Mouse (Mus musculus) cerebellum, postnatal 36 days (tissue): Measurements from ENCODE around the gene Zfp628.

Experiments used
- DNase-seq, 2 experiments: peaks; one replicate each; pipeline ENCODE4 v3.0.0; 2021 to 2022; ENCODE audit warnings: mixed read lengths in 2 of 2

The Zfp628 gene

DNA sequence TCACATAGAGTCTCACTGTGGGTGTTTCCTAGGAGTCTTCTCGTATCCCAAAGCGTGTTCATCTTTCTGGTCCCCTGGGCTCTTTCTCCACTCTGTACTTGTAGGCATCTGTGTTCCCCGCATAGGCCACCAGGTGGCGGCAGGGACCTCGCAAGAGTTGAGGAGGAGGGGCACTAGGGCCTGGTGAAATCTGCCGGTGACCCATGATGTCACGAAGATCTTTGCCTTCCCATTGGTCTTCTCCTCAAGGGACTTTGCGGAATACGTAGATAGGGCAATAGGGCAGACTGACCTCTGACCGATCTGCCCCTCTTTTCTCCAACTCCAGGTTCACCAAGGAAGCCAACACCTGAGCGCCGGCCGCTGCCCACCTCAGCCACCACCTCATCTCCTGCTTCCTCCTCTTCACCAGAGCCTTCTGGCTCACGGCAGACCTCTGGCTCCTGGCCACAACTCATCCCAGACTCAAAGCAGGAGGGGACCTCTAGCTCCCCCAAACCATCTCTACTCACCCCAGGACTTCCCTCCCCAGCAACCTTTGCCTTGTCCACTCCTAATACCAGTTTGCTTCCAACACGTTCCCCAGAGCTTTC lies 28.3 kb downstream of the Zfp628 start:
- DNase-seq = peak; percentile 96 to 99

DNA sequence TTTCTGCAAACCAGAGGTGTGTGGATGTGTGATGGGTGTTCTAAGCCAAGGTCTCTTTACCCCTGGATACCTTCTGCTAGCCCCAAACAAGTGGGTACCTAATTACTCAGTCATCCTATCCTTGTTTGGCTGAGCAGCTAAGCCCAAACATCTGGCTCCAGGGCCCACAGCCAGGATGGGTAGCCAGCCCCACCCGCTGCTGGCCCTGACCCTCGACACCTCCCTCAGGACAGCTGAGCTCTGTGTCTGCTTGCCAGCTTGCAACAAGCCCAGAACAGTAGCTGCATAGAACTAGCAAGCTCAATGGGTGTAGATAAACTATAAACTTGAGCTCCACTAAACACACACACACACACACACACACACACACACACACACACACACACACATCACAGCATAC lies 32.8 kb downstream of the Zfp628 start:
- DNase-seq = no peak

DNA sequence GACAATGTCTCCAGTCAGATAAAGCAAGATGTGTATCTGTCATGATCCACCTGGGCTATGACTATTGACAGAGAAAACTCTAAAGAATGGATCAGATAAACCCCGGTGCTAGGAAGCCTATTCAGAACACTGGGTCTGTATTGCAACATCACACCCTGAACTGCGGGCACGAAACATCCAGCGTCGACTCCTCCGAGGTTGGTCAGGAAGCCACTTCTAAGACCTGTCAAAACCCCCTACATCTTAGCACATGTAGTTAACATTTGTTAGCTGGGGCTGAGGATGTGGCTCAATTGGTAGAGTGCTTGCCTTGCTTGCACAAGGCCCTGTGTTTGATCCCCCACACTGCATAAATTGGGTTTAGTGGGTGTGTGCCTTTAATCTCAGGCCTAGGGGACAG lies 33.4 kb downstream of the Zfp628 start:
- DNase-seq = no peak

DNA sequence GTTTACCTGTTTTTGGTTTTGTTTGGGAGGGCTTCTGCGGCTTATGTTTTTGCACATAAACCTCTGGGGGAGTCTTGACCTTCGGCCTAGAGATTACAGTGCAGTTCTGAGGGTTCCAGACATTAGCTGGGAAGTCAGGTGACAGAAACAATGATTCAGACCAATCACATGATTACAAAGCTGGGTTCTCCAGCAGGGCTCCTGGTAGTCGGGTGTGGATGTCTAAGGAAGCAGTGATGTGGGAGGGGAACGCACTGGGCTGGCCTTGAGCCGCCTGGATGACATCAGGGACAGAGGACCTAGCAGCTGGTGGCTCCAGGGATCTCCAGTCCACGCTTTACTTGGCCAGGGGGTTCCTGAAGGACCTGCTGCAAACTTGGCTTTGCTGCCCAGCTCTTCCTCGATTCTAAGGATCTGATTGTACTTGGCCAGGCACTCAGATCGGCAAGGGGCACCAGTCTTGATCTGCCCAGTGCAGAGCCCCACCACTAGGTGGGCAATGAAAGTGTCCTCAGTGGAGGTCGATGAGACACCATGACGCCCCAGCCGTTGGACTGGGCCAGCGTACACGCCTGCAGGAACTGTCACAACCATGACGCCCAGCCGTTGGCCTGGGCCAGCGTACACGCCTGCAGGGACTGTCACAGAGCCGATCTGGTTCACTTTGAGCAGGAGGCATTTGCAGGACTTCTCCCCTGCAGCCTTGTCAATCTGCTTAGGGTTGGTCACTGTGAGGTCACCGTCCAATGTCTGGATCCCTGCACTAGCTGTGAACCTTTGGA lies 35.7 kb downstream of the Zfp628 start:
- DNase-seq = no peak

DNA sequence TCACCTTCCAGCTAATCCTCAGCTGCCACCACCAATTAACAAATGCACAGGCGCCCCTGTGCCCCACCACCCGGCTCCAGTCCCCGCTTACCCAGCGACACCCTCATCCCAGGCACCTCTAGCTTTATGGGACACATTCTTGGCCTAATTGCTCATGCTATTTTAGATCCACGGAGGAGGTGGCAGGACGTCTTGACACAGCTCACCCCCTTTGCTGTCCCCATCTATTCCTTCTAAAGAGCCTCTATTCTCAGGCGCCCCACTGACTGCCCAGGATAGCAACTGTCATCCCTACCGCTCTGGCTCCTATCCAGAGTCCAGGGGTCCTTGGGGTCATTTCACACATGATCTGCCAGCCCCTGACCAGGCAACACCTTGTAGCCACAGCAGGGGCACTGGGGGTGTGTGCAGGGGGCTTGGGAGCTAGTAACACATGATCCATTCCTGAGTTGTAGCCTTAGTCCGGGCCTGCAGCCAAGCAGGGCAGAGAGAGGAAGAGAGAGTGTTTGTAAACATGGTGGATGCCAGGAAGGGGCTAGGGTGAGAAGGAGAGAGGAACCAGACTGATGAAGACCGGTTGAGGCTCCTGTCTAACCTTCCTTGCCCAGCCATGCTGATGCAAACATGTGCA lies 38.9 kb downstream of the Zfp628 start:
- no peak for DNase-seq

DNA sequence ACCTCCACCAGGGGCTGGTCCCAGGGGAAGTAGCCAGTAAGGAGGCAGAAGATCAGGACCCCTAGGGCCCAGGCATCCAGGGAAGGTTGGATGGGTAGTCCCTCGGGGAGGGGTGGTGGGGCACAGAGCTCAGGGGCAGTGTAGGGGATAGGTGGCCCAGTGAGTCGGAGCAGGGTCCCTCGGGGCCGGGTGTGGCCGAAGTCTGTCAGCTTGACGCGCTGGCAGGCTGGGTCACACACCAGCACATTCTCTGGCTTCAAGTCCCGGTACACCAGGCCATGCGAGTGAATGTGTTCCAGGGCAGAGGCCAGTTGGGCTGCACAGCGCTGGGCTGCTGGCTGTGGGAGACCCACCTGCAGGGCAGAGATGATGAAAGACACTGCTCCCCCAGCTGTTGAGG lies 42.3 kb downstream of the Zfp628 start:
- no peak for DNase-seq

DNA sequence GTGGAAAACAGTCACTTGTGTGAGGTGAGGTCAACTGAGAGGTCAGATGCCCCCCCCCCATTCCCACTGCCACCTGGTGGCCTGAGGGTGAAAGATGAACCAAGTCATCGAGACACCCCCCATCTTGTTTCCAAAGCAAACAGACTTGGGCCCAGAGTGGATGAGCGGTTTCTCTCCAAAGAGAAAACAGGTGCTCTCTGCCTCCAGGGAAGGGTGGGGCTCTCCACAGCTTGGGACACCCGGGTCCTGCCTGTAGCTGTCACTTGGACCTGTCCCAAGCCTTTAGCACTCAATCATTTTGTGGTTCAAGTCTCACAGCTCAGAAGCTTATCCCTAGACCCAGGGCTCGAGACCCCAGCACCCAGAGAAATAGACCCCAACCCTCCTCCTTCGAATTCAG lies 48.5 kb downstream of the Zfp628 start:
- DNase-seq = no peak

DNA sequence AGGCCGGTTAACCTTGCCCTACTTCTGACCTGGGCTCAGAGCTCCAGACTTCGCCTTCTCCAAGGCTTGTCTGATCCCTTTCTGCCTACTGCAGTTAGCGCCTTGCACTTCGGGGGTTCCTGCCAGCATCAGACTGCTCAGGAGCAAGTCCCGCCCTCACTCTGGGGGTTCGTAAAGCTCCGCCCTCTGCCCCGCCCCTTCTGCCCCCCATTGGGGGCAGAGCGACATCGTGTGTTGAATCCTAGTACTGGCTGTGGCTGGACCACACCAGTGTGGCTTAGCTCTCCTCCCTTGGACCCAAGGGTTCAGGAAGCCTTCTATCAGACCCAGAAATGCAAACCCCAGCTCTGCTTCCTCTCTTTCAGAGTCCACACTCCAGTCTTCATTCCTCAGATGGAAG lies 49.3 kb downstream of the Zfp628 start, which contains the start of gene Sbk2:
Gene Sbk2 (minus strand): TSS at position 135 of the 400 bp plus-strand sequence.
- DNase-seq = peak; percentile 21 to 41

DNA sequence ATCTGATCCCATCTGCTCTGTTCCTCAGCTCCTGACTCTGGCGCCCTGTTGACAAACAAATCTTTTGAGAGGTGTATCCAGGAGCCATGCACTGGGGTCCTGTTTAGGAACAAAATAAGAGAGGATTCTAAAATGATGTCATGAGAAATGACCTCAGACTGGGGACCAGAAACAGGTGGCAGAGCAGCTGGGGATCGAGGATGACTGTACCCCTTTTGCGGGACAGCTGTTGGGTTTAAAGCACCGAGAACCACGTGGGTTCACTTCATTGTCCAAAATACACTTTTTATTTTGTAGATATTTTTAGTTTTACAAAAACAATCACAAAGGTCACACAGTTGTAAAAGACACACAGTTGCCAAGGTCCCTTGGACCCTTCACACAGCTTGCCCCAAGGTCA lies 50.0 kb downstream of the Zfp628 start:
- no peak for DNase-seq

DNA sequence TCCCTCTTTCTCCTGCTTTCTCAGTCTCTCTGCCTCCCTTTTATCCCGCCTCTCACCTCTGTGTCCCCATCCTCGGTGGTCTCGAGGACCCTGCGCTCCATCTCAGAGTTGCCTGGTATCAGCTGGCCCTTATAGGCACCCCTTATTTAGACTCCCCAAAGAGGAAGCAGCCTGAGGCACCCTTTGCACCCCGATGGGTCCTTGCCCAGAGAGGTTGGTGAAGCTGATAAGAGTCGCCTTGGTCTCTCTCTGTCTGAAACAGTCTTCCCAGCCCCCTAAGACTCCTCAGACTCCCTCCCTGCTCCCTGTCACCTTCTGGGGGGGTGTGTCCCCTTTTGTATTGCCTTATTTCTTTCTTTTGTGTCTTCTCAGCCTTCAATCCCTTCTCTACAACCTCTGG lies 56.1 kb downstream of the Zfp628 start, which contains the start of gene Sbk3:
Gene Sbk3 (minus strand): TSS at position 101 of the 400 bp plus-strand sequence.
- DNase-seq = no peak
